Mouse (Mus musculus): ENCODE measurements at regions not wholly inside any gene's neighbourhood (a gene's known extent, or its start where the extent isn't known, plus 50 kb on each side); places are given as distances from the start of the nearest gene placed in this dataset.

- TF ChIP-seq CTCF (IDR thresholded peaks at IDR 0.05; ENCODE audit: control insufficient read depth, insufficient read depth, low read length) (no peak), POLR2A (IDR thresholded peaks at IDR 0.05; ENCODE audit: borderline replicate concordance, control insufficient read depth, low read depth, low read length) (no peak)
Observed at GRCm38 (mm10) chr8:103406921-103407320, 621.5 kb upstream of the Cdh11 start.

Measured in bone marrow, adult 2 months (tissue).